Mouse (Mus musculus) kidney, adult 9 months (tissue): ENCODE data around the gene Trap1.
"Not testable (repeated sequence)": the region's sequence is repeated elsewhere in the genome, so short reads cannot be mapped to it uniquely, and the experiment has no call there.

Source experiments
- DNase-seq: peaks from one replicate; pipeline ENCODE4 v3.0.0; 2022

The Trap1 gene

DNA sequence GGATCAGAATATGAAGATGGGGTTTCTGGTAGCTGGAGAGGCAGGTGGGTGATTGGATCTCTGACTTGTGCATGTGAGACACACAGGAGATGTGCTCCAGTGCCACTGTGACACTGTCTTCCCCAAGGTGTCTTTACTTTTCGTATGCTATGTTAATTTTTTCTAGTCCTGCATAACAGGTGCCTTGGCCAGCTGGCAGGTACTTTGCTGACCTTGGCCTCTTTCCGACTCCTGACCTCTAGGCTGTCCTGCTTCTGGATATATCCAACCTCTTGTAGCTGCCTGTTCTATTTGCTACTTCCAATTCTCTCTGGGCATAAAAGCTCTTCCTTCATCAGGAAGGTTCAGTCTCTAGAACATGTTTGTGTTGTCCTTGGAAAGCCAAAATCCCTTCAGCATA is 42.1 kb downstream of the Trap1 start:
- peak; percentile 79 for DNase-seq

DNA sequence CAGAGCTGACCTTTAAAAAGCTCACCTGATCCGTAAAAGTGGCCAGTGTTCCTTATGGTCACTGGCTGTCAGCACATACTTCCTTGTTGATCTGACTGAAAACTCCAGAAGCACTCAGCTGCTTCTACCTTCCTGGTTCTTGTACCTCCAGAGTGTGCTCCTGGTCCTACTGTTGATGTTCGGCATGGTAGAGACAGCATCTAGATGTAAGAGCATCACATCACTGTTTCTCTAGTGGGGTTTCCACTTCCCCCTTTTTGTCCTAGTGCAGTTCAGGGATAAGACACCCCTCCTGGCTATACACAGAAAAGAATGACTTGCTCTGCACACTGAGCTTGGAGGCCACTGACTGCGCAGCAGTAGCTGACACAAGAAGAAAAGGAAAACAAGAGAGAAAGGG is 43.2 kb downstream of the Trap1 start:
- DNase-seq: no peak

GRCm38 (mm10) chr16:4033971-4034370 is 43.7 kb downstream of the Trap1 start:
- DNase-seq: no peak

GRCm38 (mm10) chr16:4032341-4032748 is 45.3 kb downstream of the Trap1 start:
- DNase-seq: no peak

DNA sequence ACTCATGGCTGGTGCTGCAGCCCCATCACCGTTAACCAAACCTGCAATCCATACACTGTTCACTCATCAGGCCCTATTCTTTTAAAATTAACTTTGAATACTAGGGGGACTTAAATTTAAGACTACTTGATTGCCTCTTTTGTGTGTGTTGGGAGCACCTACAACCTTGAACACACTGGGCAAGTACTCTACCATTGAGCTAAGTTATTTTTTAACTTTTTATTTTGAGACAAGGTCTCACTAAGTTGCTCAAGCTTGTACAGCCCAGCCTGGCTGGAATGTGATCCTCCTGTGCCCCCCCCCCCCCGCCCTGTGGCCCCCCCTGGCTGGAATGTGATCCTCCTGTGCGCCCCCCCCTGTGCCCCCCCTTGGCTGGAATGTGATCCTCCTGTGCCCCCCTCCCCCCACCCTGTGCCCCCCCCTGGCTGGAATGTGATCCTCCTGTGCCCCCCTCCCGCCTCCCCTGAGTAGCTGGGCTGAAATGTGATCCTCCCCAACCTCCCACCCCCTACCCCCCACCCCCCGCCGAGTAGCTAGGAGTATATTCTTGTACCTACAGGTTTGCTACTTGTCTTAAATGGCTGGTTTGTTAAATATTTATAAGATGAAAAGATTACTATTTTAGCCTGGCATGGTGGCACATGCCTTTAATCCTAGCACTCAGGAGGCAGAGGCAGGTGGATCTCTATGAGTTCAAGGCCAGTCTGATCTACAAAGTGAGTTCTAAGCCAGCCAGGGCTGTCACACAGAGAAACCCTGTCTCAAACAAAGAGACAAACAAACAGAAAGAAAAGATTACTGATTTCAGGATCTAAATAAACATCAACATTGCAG is 46.0 kb downstream of the Trap1 start:
- peak; percentile 81 for DNase-seq

- peak; percentile 35 for DNase-seq
Observed at GRCm38 (mm10) chr16:4030501-4030900, 47.1 kb downstream of the Trap1 start.

GRCm38 (mm10) chr16:4029371-4029841 is 48.2 kb downstream of the Trap1 start:
- peak; percentile 98 for DNase-seq

- DNase-seq: peak; percentile 93
Observed at GRCm38 (mm10) chr16:4027211-4027610, 50.4 kb downstream of the Trap1 start.

DNA sequence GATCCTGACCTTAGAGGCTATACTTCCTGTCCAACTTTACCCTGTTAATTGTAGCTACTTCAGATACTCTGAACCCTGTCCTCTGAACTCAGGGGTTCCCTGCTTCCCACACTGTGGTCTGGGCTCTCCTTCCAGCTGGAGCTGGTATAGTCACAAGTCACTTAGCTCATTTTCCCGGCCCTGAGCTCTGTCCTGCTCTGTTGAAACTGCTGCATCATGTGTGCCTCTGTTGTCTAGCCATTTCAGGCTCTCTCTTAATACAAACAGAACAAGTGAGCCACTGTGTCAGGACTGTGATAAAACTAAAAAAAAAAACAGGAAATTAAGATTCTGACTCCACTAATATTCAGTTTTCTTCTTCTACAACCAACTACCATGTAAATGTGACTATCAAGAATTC is 51.0 kb downstream of the Trap1 start:
- DNase-seq: peak; percentile 56

GRCm38 (mm10) chr16:4022719-4023118 is 54.9 kb downstream of the Trap1 start:
- DNase-seq: no peak

GRCm38 (mm10) chr16:4021241-4021640 is 56.4 kb downstream of the Trap1 start:
- no peak for DNase-seq

- not testable (repeated sequence) for DNase-seq
Observed at GRCm38 (mm10) chr16:4017466-4017865, 60.2 kb downstream of the Trap1 start.

- not testable (repeated sequence) for DNase-seq
Observed at GRCm38 (mm10) chr16:4016786-4017185, 60.8 kb downstream of the Trap1 start.

GRCm38 (mm10) chr16:4014040-4014668 is 63.5 kb downstream of the Trap1 start:
- DNase-seq: peak; percentile 58

DNA sequence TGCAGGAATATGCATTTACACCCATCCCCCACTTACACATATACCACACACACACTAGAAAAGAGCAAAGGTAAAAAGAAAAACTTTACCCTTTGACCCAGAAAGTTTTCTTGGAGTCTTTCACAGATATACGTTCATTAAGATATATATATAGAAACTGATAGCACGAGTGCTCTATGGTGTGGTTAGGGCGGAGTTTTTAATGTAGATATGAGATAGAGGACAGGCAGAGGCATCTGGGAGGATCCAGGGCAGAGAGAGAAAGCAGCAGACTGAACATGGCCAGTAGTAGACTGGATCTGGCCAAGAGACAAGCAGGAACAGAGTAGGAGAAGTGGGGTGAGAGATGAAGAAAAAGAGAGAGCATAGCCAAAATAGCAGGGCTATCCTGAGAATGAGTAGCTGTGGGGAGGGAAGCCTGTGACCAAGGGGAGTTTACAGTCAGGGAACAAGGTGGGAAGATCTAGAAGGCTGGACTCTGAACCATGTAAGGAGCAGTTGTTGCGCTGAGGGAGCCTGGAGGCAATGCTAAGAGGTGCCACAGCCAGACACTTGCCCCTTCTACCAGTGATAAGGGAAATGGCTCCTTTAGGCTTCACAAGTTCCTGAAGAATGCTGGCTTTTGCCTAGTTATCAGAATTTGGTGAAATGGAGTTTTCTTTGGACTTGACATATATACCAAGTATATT is 64.6 kb downstream of the Trap1 start:
- no peak for DNase-seq

DNA sequence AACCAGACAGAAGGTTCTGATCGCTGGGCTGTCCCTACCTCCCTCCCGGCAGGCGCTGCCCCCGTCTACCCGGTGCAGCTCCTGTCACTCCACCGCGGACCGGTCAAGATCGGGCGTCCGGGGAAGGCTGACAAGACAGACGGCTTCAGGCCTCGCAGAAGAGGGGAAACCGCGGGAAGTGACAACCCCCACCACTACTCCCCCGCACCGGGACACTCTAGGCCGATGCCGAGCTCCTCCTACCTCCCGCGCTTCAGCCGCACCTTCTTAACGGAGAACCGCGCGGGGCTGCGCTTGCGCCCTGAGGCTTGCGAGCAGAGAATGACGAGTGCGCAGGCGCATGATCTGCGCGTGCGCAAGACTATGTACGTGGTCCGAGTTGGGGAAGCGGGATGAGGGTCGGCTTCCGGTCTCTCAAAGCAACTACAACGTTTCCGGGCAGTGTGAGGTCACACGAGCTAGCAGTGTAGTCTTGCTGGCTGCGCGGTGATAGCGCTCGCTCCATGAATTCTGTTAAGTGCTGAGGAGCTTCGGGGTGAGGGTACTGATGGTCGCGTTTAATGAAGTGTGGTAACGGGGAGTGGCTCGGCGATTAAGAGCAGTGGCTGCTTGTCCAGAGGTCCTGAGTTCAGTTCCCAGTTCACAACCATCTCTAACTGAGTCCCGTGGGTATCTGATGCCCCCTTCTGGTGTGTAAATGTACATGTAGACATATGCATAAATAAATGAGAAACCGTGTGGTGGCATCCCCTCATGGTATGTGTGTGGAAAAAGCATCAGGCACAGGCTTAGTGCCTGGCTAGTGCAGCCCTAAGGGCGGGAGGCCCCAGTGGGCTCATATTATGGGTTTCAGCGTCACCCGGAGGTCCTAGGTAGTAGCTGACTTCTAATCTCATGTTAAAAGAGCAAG is 73.9 kb downstream of the Trap1 start, which contains the start of gene Slx4:
Gene Slx4, minus strand, starts transcription at position 282 of the 910 bp plus-strand sequence.
- DNase-seq: peak; percentile 97
